Mouse (Mus musculus) gastrocnemius, adult 2 months (tissue): ENCODE measurements around the gene Rpl41. TPM values are rescaled to one million over a fixed set of nuclear protein-coding genes. Genes with fewer than 3 reads are reported as not detected.
"Not testable (repeated sequence)": the region's sequence is repeated elsewhere in the genome, so short reads cannot be mapped to it uniquely, and the experiment has no call there.

Experiments
- DNase-seq: peaks from one replicate; pipeline ENCODE4 v3.0.0; 2022
- H3K27ac ChIP-seq: fragments of 200-600 bp; 2 replicates; pipeline ENCODE4 v1.8.1; 2022; ENCODE audit warnings: mild to moderate bottlenecking
- H3K4me3 ChIP-seq: fragments of 200-600 bp; 2 replicates; pipeline ENCODE4 v1.8.1; 2022; ENCODE audit warnings: mild to moderate bottlenecking, moderate library complexity
- CTCF ChIP-seq: fragments of 200-600 bp; IDR thresholded peaks from 2 replicates; pipeline ENCODE4 v1.8.1; 2022; ENCODE audit warnings: antibody characterized with exemption, mild to moderate bottlenecking, moderate library complexity
- intact Hi-C: fragments of 180-260 bp; cut with DNase I; formaldehyde crosslinking; loops from one replicate; pipeline ENCODE4 v1.15.1; 2025
- total RNA-seq, 2 experiments: library from RNA; stranded (reverse); gene quantifications; 2 replicates each; pipeline ENCODE4 v1.2.3; 2021

Rpl41 gene
- total RNA-seq, 2 experiments from 2014 or later: 932 to 1,025 TPM

DNA sequence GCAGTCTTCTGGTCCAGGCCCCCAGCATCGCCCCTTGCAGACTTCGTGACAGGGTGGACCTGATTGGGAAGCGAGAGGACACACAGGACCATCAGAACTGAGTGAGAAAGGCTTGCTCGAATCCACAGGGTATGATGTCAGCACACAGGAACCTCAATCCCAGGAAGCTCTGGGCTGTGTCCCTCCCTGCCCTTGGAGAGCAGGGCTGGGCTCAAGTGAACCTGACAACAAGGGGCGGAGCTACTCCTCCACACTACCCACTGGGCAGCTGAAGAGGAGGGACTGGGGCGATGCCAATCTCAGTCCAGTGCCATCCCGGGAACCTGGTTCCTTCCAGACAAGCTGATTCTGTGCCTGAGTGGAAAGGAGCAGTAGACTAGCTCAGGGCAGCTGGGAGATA is 34.5 kb upstream of the Rpl41 start:
- no peak for TF ChIP-seq CTCF
- peak; percentile 82 for DNase-seq
- H3K27ac ChIP-seq: peak overlapping the region; percentile 86
- peak overlapping the region; percentile 64 for H3K4me3 ChIP-seq
- intact Hi-C loops: no loop called here

- intact Hi-C loops: no loop called here
- TF ChIP-seq CTCF: no peak
- H3K27ac ChIP-seq: no peak overlapping the region
These were observed 30.6 kb upstream of the Rpl41 start for GRCm38 (mm10) chr10:128579731-128580130.

GRCm38 (mm10) chr10:128579298-128579697 is 30.2 kb upstream of the Rpl41 start:
- DNase-seq: no peak
- no peak overlapping the region for H3K27ac ChIP-seq
- intact Hi-C loops: no loop called here
- no peak overlapping the region for H3K4me3 ChIP-seq
- TF ChIP-seq CTCF: no peak

More at GRCm38 (mm10) chr10:128579731-128580130, 30.6 kb upstream of the Rpl41 start:
- no peak for DNase-seq
- no peak overlapping the region for H3K4me3 ChIP-seq

DNA sequence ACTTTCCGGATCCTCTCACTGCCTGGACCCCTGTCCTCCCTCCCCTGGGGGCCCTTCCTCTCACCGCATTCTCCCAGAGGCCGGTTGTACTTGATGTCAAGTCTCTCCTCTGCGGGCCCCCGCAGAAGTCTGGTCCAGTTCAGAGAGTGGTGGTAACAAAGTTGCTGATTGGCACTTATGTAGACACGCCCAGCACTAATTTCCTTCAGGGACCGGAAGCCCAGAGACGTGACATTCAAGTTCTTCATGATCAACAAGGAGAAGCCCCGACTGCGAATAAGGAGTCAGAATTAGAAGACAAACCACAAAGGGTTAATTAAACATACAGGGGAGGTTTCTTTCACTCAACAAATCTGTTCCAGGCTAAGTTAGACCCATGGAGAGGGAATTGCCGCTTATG is 29.2 kb upstream of the Rpl41 start:
- intact Hi-C loops: no loop called here
- TF ChIP-seq CTCF: no peak
- no peak for DNase-seq
- Histone ChIP-seq H3K4me3 (no peak overlapping the region), H3K27ac (no peak overlapping the region)

DNA sequence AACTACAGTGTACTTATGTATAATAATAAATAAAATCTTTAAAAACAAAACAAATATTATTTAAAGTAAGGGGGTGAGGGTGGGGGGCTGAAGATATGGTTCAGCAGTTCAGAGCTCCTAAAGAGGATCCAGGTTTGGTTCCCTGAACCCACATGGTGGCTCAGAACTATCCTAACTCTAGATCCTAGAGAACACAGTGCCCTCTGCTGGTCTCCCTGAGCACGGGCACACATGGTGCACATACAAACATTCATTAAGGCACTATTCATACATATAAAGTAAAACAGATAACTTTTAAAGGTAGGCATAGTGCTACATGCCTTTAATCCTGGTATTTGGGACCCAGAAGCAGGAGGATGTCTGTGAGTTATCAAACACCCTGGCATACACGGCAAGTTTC is 26.0 kb upstream of the Rpl41 start:
- peak; percentile 32; the same call in 1 of the 2 replicates for TF ChIP-seq CTCF
- no peak for DNase-seq
- H3K27ac ChIP-seq: no peak overlapping the region
- intact Hi-C loops: no loop called here
- H3K4me3 ChIP-seq: no peak overlapping the region

- Histone ChIP-seq H3K4me3 (peak within 1 kb of the TSS; percentile 79), H3K27ac (peak within 1 kb of the TSS; percentile 91)
- peak; percentile 99 for DNase-seq
- no peak for TF ChIP-seq CTCF
- intact Hi-C loops: loop anchor here (2.0 to 5.0 kb wide), 3 partner anchors 46 to 106 kb away; partner anchors contain the start of genes Rps26 and Suox
These were observed 16.9 kb upstream of the Rpl41 start, which contains the start of gene Pa2g4 for GRCm38 (mm10) chr10:128565788-128566531. Pa2g4 (minus strand) TSS chr10:128565987.

GRCm38 (mm10) chr10:128565206-128565787 is 16.2 kb upstream of the Rpl41 start:
- TF ChIP-seq CTCF: no peak
- peak overlapping the region; percentile 91 for H3K27ac ChIP-seq
- DNase-seq: peak; percentile 45
- intact Hi-C loops: loop anchor here (2.0 to 5.0 kb wide), 3 partner anchors 47 to 107 kb away; partner anchors contain the start of genes Rps26 and Suox
- peak overlapping the region; percentile 79 for H3K4me3 ChIP-seq

- Histone ChIP-seq H3K4me3 (no peak overlapping the region), H3K27ac (no peak overlapping the region)
- TF ChIP-seq CTCF: no peak
- no peak for DNase-seq
- intact Hi-C loops: no loop called here
These were observed 14.4 kb upstream of the Rpl41 start for GRCm38 (mm10) chr10:128563544-128563943.

DNA sequence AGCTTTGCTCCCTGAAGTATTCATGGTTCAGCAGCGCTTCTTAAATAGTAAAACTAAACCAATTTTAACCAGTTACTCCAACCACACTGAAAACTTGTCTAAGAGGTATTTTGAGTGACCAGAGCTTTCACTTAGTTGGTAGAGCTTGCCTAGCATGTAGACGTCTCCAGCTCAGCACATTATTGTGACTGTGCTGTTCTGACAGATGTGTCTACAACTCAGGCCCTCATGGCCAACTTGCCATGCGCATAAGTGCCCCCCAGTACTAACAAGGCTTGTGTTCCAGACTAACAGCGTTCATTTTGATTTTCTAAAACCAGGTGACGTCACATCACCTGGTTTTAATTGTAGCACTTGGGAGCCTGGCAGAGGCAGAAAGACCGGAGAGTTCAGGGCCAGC is 7.9 kb upstream of the Rpl41 start:
- intact Hi-C loops: no loop called here
- H3K4me3 ChIP-seq: no peak overlapping the region
- DNase-seq: no peak
- H3K27ac ChIP-seq: no peak overlapping the region
- TF ChIP-seq CTCF: no peak

- no peak for DNase-seq
- intact Hi-C loops: no loop called here
- no peak overlapping the region for H3K4me3 ChIP-seq
- peak; percentile 43 for TF ChIP-seq CTCF
- no peak overlapping the region for H3K27ac ChIP-seq
These were observed 7.2 kb upstream of the Rpl41 start for GRCm38 (mm10) chr10:128556286-128556685.

- H3K27ac ChIP-seq, intact Hi-C loops, DNase-seq, H3K4me3 ChIP-seq: not testable (repeated sequence)
These were observed 6.5 kb upstream of the Rpl41 start for GRCm38 (mm10) chr10:128555567-128555966.

DNA sequence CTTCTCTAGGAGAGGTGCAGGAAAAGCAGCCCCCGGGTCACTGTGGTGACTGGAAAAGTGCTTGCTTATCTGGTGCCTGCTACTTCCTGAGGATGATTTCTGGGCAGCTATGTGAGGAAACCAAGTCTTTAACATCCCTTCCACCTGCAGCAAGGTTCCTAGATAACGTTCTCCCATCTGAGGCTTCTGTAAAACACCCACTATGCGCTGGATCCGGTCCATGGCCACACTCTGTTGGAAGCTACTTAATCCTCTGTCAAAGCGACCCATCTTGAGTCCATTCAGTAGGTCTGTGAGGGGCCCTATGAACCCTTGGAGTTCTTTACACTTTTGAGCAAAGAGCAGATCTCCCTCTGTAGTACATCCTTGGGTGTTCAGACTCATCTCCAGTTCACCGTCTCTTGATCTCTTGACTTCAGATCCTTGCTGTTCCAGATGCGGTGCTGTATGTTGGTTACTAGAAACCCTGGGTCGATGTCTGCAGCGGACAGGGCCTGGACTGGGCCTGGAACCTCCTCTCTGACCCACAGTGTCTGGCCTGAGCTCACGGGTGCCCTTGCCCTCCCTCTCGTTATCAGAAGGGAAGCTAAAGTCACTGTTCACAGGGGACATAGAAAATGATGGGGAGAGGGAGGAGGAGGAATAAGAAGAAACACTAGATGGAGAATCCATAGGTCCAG is 1.2 kb upstream of the Rpl41 start:
- DNase-seq, intact Hi-C loops, H3K4me3 ChIP-seq: not testable (repeated sequence)
- H3K27ac ChIP-seq: peak overlapping the region; percentile 97

- intact Hi-C loops: loop anchor here (10.0 kb wide), 1 partner anchor 175 kb away; the partner anchor contains the start of gene Ankrd52
- peak overlapping the region; percentile 81 for H3K4me3 ChIP-seq
- DNase-seq: peak; percentile 52
- H3K27ac ChIP-seq: peak overlapping the region; percentile 97
These were observed 565 bp upstream of the Rpl41 start for GRCm38 (mm10) chr10:128549682-128550057.

DNA sequence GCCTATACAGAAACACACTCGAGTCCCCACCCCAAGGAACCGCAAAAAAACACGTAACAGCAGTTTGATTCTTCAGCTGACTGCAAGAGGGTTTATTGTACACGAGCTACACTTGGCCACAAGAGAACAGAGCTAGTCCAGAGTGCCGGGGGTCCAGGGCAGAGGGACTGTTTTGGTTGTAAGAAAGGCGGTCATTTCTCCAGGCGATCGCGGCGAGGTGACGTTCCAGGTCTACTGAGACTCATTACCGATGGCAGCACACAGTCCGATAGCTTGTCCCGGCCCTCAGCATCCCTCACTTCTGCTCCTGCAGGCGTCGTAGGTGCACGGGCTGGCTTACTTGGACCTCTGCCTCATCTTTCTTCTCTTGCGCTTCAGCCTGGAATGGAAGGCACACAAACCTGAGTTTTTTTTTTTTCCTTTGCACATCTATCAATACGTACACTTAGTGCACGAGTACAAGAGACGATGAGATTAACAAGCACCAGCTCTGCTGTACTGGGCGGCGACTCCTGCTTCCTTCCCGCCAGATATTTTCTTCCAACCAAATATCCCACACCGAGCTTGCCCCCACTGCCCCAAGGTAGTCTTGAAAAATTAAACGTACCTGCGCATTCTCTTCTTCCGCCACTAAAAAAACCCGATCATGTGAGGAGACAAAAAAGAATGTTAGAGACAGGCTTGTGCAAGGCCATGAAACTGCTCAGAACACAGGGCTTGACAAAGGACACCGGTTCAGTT is 884 bp downstream of the Rpl41 start:
- DNase-seq: not testable (repeated sequence)
- Histone ChIP-seq H3K4me3 (peak overlapping the region; percentile 81), H3K27ac (peak overlapping the region; percentile 97)
- intact Hi-C loops: loop anchor here (10.0 kb wide), 1 partner anchor 173 kb away; the partner anchor contains the start of gene Ankrd52
